Mouse (Mus musculus) kidney, embryonic 14.5 days (tissue): ENCODE results near the gene Metrnl. TPM values are rescaled to one million over a fixed set of nuclear protein-coding genes. Genes with fewer than 3 reads are reported as not detected.

Source experiments
- ATAC-seq: fragments of 200-750 bp; cut with Nextera tagmentation; 2 replicates; pipeline ENCODE4 v1.8.0; 2017; ENCODE audit warnings: moderate number of reproducible peaks, mild to moderate bottlenecking, moderate TSS enrichment, moderate library complexity; ENCODE audit not compliant: low FRiP score, low TSS enrichment
- H3K27ac ChIP-seq: fragments of 300-500 bp; sonication (generic); 2 replicates; pipeline ENCODE4 v1.5.1; 2014; ENCODE audit warnings: low read depth, mild to moderate bottlenecking, low read length, moderate library complexity, mixed read lengths
- H3K27me3 ChIP-seq: fragments of 300-500 bp; sonication (generic); 2 replicates; pipeline ENCODE4 v1.6.1; 2014; ENCODE audit warnings: mild to moderate bottlenecking, low read length; ENCODE audit not compliant: control insufficient read depth, insufficient read depth
- H3K36me3 ChIP-seq: fragments of 300-500 bp; sonication (generic); 2 replicates; pipeline ENCODE4 v1.6.1; 2014; ENCODE audit warnings: low read length, mixed read lengths; ENCODE audit not compliant: control insufficient read depth, insufficient read depth
- H3K4me1 ChIP-seq: fragments of 300-500 bp; sonication (generic); 2 replicates; pipeline ENCODE4 v1.6.1; 2014; ENCODE audit warnings: low read length, mixed read lengths; ENCODE audit not compliant: control insufficient read depth, insufficient read depth
- H3K4me2 ChIP-seq: fragments of 300-500 bp; sonication (generic); replicated peaks from 2 replicates; pipeline ENCODE4 v1.6.1; 2014; ENCODE audit warnings: low read depth, mild to moderate bottlenecking, low read length
- H3K4me3 ChIP-seq: fragments of 300-500 bp; sonication (generic); 2 replicates; pipeline ENCODE4 v1.5.1; 2014; ENCODE audit warnings: mild to moderate bottlenecking, low read length
- H3K9ac ChIP-seq: fragments of 300-500 bp; sonication (generic); 2 replicates; pipeline ENCODE4 v1.6.1; 2014; ENCODE audit warnings: low read depth, mild to moderate bottlenecking, low read length, moderate library complexity
- H3K9me3 ChIP-seq: fragments of 300-500 bp; sonication (generic); 2 replicates; pipeline ENCODE4 v1.6.1; 2016; ENCODE audit warnings: low read length; ENCODE audit not compliant: control insufficient read depth
- WGBS: fragments of 180-500 bp; shearing (Covaris S2); extraction: QIAGEN DNeasy Blood & Tissue Kit; methylation state at CpG from one replicate; pipeline ENCODE4 v1.1.7; 2014; 5-methylcytosine and 5-hydroxymethylcytosine counted together
- polyA plus RNA-seq: library from polyadenylated mRNA; unstranded; fragments of >200 nt; fragmentation: Nextera tagmentation; extraction: Ambion mirVana; gene quantifications from 2 replicates; pipeline ENCODE4 v1.2.1, GENCODE M21; 2014

Gene Metrnl
- polyA plus RNA-seq, 1 experiment from 2014 or later: 18.3 TPM

DNA sequence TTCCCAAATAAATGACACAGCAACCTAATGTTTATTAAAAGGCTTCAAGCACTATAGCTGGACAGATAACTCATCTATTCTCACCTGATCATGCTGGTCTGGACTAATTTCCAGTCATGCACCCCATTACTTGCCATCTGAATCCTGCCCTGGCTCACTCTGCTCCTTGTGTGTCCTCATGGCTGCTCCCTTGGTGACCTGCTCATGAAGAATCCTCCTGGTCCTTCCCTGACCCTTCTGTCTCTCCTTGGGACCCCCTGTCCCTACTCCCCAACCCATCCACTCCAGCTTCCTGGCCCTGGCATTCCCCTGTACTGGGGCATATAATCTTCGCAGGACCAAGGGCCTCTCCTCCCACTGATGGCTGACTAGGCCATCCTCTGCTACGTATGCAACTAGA is 24.5 kb upstream of the Metrnl start:
- H3K9me3 ChIP-seq: peaks cover 3% of the 10 kb centered on the region; the same call in 1 of the 2 replicates
- no peak for ATAC-seq
- 87% methylated on average over 2 of the region's 2 CpGs for WGBS
- H3K27ac ChIP-seq: no peak overlapping the region
- H3K36me3 ChIP-seq: no peaks in the 10 kb centered on the region
- H3K4me1 ChIP-seq: 0 out of 2 replicates have a peak, but pooled peaks cover 5% of the 10 kb centered on the region
- H3K27me3 ChIP-seq: no peaks in the 10 kb centered on the region
- no peak overlapping the region for H3K9ac ChIP-seq
- no peak overlapping the region for H3K4me2 ChIP-seq
- no peak overlapping the region for H3K4me3 ChIP-seq

DNA sequence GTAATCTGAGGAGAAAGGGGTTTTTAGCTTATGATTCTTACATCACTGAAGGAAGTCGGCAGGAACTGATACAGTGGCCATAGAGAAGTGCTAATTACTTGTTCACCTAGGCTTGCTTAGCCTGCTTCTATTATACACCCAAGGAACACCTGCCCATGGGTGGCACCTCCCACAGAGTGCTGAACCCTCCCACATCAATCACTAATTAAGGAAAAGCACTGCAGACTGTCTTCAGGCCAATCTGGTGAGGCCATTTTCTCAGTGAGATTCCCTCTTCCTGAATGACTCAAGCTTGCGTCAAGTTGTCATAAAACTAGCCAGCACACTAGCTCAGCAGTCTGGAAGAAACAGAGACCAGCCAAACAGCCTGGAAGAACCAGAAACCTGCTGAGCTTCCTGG is 21.8 kb upstream of the Metrnl start:
- Histone ChIP-seq H3K4me1 (no peaks in the 10 kb centered on the region), H3K4me3 (no peak overlapping the region), H3K27ac (no peak overlapping the region), H3K27me3 (no peaks in the 10 kb centered on the region), H3K4me2 (no peak overlapping the region), H3K9me3 (peaks cover 3% of the 10 kb centered on the region; the same call in 1 of the 2 replicates), H3K9ac (no peak overlapping the region), H3K36me3 (no peaks in the 10 kb centered on the region)
- no peak for ATAC-seq
- 77% methylated on average over 2 of the region's 2 CpGs for WGBS

DNA sequence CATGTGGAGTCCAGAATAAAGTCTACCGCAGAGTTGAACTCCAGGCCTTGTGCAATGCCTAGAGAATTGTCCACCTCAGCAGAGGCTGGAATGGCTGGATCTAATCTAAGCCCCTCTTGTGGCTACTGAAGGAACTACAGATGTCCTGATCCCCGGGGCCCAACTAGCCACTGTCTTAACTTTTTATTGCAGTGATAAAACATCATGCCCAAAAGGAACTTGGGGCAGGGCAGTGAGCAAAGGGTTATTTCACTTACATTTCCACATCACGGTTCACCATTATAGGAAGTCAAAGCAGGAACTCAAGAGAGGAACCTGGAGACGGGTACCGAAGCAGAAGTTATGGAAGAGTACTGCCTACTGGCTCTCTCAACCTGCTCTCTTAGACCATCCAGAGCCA is 20.6 kb upstream of the Metrnl start:
- no peak overlapping the region for H3K4me3 ChIP-seq
- H3K27ac ChIP-seq: no peak overlapping the region
- H3K27me3 ChIP-seq: no peaks in the 10 kb centered on the region
- WGBS: 65% methylated on average over 5 of the region's 5 CpGs
- H3K4me2 ChIP-seq: no peak overlapping the region
- H3K9me3 ChIP-seq: peaks cover 3% of the 10 kb centered on the region; the same call in 1 of the 2 replicates
- no peak for ATAC-seq
- no peak overlapping the region for H3K9ac ChIP-seq
- H3K4me1 ChIP-seq: 0 out of 2 replicates have a peak, but pooled peaks cover under 1% of the 10 kb centered on the region
- H3K36me3 ChIP-seq: no peaks in the 10 kb centered on the region

DNA sequence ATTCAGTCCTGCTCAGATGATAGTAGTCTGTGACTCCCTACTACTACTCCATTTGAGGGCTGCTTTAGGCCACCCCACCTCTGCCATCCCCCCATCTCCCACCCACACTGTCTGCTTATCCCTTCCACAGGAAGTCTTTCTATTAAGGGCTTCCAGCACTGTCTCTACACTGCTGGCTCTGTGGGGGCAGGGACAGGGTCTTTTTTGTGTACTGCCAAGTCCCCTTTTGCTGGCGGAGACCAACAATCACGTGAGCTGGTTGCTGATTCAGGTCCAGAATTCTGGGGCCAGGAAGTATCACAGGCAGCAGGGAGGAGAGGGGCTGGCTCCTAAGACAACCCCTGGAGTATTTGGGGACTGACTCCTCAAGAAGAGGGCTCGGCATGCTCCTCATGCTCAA is 18.1 kb upstream of the Metrnl start:
- Histone ChIP-seq H3K4me2 (no peak overlapping the region), H3K36me3 (no peaks in the 10 kb centered on the region), H3K27me3 (no peaks in the 10 kb centered on the region), H3K9me3 (no peaks in the 10 kb centered on the region), H3K27ac (no peak overlapping the region), H3K4me3 (no peak overlapping the region), H3K4me1 (0 out of 2 replicates have a peak, but pooled peaks cover 3% of the 10 kb centered on the region), H3K9ac (no peak overlapping the region)
- WGBS: 51% methylated on average over 3 of the region's 3 CpGs
- no peak for ATAC-seq

DNA sequence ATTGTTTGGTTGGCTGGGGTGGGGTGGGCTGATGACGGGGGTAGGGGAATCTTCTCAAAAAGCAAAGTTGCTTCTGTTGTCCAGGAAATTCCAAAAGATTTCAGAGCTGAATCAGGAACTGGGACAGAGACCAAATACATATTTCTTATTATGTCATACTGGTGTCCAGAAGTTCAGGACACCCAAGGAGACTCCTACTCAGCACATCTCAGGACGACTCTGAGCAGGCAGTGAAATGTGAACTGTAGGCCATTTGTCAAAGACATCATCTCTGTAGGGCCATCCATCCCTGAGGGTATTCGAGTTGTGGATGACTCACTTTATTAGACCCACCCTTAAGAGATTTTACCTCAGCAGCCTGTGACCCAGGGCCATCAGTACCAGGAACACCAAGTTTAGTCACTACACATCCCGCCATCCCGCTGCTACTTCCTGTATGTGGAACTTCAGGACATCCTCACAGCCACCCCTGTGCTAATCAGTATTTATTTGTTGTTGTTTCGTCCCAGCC is 15.8 kb upstream of the Metrnl start:
- Histone ChIP-seq H3K4me1 (0 out of 2 replicates have a peak, but pooled peaks cover 3% of the 10 kb centered on the region), H3K4me2 (no peak overlapping the region), H3K27ac (no peak overlapping the region), H3K9ac (no peak overlapping the region), H3K9me3 (no peaks in the 10 kb centered on the region), H3K27me3 (no peaks in the 10 kb centered on the region), H3K36me3 (no peaks in the 10 kb centered on the region), H3K4me3 (no peak overlapping the region)
- no peak for ATAC-seq
- 56% methylated on average over 6 of the region's 6 CpGs for WGBS

DNA sequence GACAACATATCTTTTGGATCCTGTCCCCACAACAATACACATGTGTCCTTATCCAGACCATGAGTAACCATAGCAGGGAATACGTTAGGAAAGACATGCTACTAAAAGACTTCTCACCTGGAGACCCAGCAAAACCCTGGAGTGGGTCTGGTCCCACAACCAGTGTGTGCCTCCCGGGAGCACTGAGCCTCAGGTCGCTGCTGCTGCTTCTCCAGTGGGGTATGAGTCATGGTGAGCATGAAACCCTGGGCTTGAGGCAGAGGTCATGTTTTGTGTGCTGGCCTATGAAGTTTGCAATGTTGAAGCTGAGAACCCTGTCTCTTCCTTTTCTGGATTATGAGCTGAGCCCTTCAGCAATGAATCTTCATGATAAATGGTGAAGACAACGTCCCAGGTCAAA is 15.3 kb upstream of the Metrnl start:
- ATAC-seq: no peak
- 61% methylated on average over 4 of the region's 4 CpGs for WGBS

DNA sequence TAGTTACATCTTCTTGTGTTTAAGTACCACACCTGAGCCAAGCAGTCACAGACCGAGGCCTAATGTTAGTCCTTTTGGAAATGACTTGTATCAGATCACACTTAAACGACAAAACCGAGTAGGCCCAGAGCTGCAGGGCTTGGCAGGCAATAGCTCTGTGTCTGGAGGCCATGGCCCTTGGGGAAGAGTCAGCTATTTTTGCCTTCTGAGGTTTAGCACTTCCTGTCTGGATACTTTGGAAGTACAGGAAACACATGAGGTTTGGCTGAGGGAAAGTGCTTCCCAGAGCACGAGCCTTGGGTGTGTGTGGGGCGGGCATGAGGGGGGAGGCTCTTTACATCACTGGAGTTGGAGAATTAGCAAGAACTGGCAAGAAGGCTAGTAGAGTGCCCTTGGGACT is 14.7 kb upstream of the Metrnl start:
- H3K27me3 ChIP-seq: no peaks in the 10 kb centered on the region
- no peak overlapping the region for H3K9ac ChIP-seq
- no peak overlapping the region for H3K4me2 ChIP-seq
- H3K27ac ChIP-seq: no peak overlapping the region
- no peak overlapping the region for H3K4me3 ChIP-seq
- no peaks in the 10 kb centered on the region for H3K9me3 ChIP-seq
- no peak for ATAC-seq
- 0 out of 2 replicates have a peak, but pooled peaks cover 3% of the 10 kb centered on the region for H3K4me1 ChIP-seq
- no peaks in the 10 kb centered on the region for H3K36me3 ChIP-seq
- 48% methylated on average over 5 of the region's 5 CpGs for WGBS

More for the DNA sequence above, 15.3 kb upstream of the Metrnl start:
- Histone ChIP-seq H3K9me3 (no peaks in the 10 kb centered on the region), H3K9ac (no peak overlapping the region), H3K4me3 (no peak overlapping the region), H3K27ac (no peak overlapping the region), H3K4me2 (no peak overlapping the region), H3K4me1 (0 out of 2 replicates have a peak, but pooled peaks cover 3% of the 10 kb centered on the region), H3K36me3 (no peaks in the 10 kb centered on the region), H3K27me3 (no peaks in the 10 kb centered on the region)

DNA sequence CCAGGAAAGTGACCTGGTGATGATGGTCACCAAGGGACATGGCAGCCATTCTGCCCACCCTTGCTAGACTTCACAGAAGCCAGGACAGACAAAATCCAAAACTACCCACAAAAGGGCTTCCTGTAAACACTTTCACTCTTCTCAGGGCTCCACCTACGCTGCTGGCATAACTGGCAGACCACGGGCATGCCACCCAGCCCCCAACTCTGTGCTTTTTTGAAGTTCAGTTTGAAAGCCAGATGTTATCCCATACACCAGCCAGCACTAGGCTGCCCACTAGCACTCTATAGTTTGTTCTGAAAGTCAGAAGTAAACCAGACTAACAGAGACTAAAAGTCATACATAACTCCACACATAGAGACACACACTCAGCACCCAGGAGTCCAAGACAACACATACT is 13.3 kb upstream of the Metrnl start:
- Histone ChIP-seq H3K9me3 (no peaks in the 10 kb centered on the region), H3K4me2 (no peak overlapping the region), H3K4me3 (no peak overlapping the region), H3K9ac (no peak overlapping the region), H3K27me3 (no peaks in the 10 kb centered on the region), H3K27ac (no peak overlapping the region), H3K36me3 (no peaks in the 10 kb centered on the region), H3K4me1 (0 out of 2 replicates have a peak, but pooled peaks cover 3% of the 10 kb centered on the region)
- WGBS: 95% methylated on average over 2 of the region's 2 CpGs
- ATAC-seq: no peak

DNA sequence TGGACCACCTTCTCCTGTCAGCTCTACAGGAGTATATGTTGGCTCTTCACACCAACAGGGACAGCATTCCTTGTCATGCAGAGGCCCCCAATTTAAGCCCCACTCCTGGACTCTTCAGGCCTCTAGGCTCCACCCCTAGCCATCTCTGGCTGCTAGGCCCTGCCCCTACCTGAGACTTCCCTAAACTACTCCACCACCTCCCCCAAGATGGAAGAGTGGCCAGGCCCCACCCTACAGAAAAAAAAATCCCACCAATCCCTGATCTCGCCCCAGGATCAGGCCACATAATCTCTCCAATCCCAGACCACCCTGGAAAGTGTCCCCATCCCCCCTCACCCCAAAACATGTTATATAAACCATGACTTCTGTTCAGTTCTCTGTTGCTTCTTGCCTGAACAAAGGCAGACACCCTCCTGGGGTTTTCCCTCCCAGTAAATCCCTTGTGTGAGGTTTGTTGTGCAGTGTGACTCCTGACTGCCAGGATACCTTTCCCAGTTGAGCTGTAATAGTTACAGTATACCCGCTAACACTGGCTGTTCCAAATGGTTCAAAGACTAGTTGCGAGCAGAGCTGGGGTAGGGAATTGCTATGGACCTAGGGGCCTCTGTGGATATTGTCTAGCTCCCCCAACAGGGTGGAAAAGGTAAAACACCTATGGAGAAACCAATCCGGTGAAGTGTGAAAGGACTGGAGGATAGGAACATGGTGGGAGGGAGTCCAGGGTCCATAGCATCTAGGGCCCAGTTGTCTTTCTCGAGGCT is 5.9 kb upstream of the Metrnl start:
- no peak overlapping the region for H3K4me3 ChIP-seq
- H3K9me3 ChIP-seq: no peaks in the 10 kb centered on the region
- H3K4me1 ChIP-seq: no peaks in the 10 kb centered on the region
- no peaks in the 10 kb centered on the region for H3K36me3 ChIP-seq
- no peak for ATAC-seq
- H3K9ac ChIP-seq: no peak overlapping the region
- H3K4me2 ChIP-seq: no peak overlapping the region
- no peaks in the 10 kb centered on the region for H3K27me3 ChIP-seq
- H3K27ac ChIP-seq: no peak overlapping the region
- WGBS: 88% methylated on average over 5 of the region's 5 CpGs
